Mouse (Mus musculus): ENCODE data around the gene Kl.
A peak's percentile ranks its signal among the peaks of the same experiment; 100 is the strongest.

Gene Kl

GRCm38 (mm10) chr5:150952328-150952668, at the start of gene Kl:
Kl (plus strand) TSS chr5:150952607.
- DNase-seq (ENCODE audit: low read depth, low spot score): no peak

DNA sequence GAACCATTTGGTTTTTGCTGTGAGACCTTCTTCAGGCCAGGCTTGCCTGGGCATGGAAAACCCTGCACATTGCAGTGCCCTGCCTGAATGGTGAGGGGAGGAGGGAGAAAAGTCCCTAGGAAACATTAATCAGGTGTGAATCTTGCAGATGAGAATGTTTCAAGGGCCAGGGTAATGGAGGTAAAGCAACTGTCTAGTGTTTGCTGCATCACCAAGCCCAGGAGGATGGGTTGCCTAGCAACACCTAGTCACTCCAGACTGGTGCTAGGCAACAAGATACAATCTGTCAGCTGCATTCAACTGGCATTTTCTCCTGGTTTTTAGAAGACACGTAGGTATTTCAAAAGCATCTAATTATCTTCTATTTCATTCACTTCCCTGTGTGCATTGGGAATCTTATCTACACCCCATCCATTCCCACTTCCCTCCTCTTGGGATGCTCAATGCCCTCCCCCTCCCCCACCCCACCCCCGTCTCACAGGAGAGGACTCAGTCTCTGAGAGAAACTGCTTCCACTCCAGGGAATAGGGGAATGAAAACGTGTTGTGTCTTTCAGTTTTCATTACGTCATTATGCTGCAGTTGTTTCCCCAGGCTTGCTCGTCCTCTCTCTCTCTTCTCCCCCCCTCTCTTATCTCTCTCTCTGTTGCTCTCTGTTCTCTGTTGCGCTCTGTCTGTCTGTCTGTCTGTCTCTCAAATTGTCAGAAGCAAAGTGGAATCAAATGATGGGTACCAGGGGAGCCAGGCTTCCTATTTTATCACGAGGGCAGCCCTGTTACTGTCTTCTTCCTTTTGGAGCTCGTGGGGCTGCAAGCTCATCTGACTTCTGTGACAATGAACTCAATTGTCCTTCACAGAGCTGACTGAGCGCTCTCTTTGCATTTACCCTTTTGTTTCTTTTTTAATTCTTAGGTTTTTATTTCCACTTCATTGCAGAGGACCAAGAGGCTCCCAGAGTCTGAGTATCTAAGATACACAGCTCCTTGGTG, 46.1 kb upstream of the Kl start:
- DNase-seq (ENCODE audit: low read depth, low spot score): peak; percentile 94

DNA sequence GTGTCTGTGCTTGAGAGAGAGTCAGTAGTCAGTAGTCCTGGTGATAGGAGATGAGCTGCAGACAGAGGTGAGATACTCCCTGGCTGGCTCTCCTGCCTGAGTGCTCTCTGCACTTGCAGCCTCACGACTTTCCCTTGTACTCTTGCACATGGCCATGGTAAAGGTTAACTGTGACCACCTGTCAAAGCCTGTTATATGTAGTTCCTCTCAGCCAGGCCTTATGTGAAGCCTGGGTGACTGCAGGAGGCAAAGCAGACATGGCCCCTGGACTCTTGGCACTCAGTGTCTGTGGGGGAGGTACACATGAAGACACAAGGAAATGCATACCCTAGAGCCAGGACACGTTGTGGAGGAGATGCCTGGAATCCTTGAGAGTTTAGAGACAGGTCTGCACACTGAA, 40.3 kb upstream of the Kl start:
- DNase-seq (ENCODE audit: low read depth, low spot score): no peak

DNA sequence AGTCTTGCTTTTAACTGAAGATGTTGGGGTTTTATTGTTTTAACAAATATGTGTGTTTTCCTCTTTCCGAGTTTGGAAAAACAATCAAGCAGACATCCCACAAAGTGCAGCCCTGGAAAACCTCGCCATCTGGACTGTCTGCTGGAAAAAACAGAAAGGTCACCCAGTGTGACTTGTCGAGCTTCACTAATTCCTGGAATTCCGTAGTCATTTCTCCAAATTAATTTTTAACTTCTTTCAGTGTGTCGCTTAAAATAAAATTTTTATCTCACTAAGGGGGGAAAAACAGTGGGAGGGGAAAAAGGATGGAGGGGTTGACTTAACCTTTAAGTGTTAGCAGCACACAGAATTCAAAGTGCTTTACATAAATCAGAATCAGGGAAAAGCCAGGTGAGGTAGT, 39.8 kb upstream of the Kl start:
- DNase-seq (ENCODE audit: low read depth, low spot score): no peak

- no peak for DNase-seq (ENCODE audit: low read depth, low spot score)
Observed at GRCm38 (mm10) chr5:150915080-150916055, 37.0 kb upstream of the Kl start.

- DNase-seq (ENCODE audit: low read depth, low spot score): no peak
Observed at GRCm38 (mm10) chr5:150917131-150917858, 35.1 kb upstream of the Kl start.

- no peak for DNase-seq (ENCODE audit: low read depth, low spot score)
Observed at GRCm38 (mm10) chr5:150918599-150918998, 33.8 kb upstream of the Kl start.

- no peak for DNase-seq (ENCODE audit: low read depth, low spot score)
Observed at GRCm38 (mm10) chr5:150919269-150919668, 33.1 kb upstream of the Kl start.

DNA sequence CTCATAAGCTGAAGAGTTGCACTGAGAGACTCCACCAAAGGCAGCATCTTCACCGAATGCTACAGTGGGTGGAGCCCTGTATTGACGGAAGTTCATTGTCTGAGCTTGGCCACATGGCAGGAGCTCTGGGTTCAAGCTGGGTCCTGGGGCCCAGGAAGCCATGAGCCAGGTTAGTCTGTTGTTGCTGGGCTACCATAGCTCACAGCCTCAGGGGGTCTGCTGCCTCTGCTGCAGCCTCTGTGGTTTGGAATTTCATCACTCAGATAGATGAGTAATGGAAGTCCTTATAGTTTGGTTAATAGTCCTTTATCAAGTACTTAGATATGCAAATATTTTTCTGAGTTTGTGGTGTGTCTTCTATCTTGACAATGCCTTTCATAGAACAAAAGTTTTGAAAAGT, 32.4 kb upstream of the Kl start:
- DNase-seq (ENCODE audit: low read depth, low spot score): no peak

GRCm38 (mm10) chr5:150929406-150929805, 23.0 kb upstream of the Kl start:
- DNase-seq (ENCODE audit: low read depth, low spot score): no peak

DNA sequence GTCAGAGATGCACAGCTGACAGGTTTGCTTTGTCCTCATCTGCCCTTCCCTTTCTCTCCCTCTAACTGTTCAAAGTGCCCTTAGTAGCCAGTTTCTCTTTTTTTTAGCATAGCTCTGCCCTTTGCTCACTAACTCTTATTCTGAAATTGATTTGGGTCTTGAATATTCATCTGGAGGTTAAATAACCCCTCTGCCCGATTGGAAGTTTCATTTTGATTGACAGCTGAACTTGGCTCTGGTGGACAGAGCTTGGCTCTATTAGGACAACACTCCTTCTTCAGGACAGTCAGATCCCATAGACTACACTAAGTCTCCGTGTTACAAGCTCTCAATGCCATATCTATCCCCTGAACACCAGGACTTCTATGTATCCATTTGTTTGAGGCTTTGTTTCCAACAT, 19.8 kb upstream of the Kl start:
- DNase-seq (ENCODE audit: low read depth, low spot score): no peak

DNA sequence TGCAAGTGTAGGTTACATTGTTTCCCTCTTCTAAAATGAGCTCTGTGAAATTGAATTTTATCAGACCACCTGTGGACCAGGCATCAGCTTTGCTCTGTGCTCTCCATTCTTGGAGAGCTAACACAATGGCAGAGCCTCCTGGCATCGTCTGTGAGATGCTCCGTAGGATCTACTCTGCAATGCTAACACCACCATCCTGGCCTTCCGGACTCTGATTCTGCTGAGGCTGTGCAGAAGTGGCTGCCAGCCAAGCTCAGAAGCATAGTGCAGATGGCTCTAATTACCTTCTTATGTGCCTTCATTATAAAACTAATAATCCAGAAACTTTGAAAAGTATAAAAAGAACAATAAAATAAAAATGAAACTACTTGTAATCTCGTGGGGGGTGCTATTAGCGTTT, 16.2 kb upstream of the Kl start:
- DNase-seq (ENCODE audit: low read depth, low spot score): peak; percentile 59

DNA sequence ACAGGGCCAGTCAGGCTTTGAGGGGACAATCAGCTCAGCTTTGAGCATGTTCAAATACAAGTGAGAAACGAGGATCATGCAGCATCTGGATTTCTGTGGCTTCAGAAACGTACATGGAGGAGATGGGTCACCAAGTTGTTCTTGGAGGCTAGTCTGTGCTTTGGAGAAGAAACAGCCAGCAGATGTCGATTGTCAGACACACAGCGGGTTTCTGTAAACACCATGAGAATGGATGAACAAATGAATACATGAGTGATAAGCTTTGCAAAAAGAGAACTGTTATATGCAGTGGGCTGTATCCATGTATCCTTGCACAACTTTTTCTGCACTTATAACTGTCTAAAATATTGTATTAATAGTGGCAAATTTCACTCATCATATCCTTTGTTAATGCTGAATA, 15.6 kb upstream of the Kl start:
- DNase-seq (ENCODE audit: low read depth, low spot score): no peak

GRCm38 (mm10) chr5:150937501-150937900, 14.9 kb upstream of the Kl start:
- no peak for DNase-seq (ENCODE audit: low read depth, low spot score)

DNA sequence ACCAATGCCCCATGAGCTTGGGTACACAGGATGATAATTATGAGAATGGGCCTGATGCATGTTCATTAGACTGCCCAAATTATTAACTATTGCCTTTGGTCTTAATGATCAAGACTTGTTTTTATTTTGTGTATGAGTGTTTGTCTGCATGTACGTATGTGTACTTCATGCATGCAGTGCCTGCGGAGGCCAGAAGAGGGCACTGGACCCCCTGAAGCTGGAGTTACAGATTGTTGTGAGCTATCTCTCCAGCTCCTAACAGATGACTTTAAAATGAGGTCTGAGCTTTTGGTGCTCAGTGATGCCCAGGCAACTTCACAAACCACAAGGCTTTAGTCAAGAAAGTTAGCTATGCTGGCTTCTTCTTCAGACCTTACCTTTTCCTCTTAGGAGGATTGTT, 6.8 kb upstream of the Kl start:
- DNase-seq (ENCODE audit: low read depth, low spot score): no peak

GRCm38 (mm10) chr5:150949131-150949530, 3.3 kb upstream of the Kl start:
- DNase-seq (ENCODE audit: low read depth, low spot score): no peak

GRCm38 (mm10) chr5:150951325-150951724, 1.1 kb upstream of the Kl start:
- peak; percentile 75 for DNase-seq (ENCODE audit: low read depth, low spot score)

GRCm38 (mm10) chr5:150952669-150953521, 488 bp downstream of the Kl start:
- DNase-seq (ENCODE audit: low read depth, low spot score): no peak

DNA sequence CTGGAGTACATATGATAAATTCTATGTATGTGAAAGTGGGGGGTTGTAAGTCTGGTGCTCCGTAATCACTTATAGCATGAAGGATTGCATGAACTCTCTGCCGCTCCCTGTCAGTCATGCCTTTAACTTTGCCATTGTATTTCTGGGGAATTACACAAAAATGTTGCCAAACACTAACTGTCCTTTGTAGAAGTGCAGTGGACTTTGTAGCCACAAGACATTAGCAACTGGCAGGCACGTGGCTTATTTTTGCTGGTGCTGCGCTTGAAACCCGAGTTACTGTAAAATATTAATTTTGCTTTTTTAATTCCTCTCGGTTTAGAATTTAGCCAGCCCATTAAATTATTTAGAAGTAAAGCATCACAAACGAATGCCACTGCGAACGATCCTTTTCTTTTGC, 2.4 kb downstream of the Kl start:
- no peak for DNase-seq (ENCODE audit: low read depth, low spot score)

DNA sequence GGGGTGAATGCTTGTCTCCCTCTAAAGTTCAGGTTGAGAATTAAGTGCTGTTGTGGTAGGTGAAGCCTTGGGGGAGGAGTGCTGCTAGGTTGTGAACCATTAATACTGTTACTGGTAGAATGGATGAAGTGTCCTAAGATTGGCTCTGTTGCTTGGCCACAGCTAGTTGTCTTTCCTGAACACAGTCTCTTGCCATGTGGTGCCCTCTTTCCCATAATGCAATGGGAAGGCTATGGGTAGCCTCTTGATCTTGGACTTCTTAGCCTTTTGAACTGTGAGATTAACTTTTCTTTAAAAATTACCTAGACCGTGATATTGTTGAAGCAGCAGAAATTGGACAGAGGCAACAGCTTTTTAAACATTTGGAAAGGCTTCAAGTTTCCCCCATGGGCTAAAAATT, 7.5 kb downstream of the Kl start:
- DNase-seq (ENCODE audit: low read depth, low spot score): no peak

DNA sequence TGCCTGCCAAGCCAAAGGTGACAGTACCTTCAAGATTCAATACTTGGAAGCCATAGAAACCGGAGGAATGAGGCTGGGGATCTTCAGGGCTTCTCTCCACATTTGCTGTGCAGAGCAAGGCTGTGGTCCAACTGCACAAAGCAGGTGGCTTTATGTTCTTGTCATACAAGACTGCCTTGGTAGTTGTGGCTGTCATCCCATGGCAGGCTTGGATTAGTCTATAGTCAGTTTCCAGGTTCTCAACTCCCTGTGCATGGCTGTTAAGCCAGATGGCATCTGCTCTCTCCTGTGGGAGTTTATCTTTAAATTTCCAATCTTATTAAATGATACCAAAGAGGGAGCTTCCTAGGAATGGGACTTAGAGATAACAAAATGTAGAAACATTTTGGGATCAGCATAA, 9.2 kb downstream of the Kl start:
- DNase-seq (ENCODE audit: low read depth, low spot score): peak; percentile 63

Data from brain, adult 2 months (tissue).